Mouse (Mus musculus) heart, adult 9 months (tissue): ENCODE measurements around the gene Dyrk2.

ENCODE experiments used
- DNase-seq, 2 experiments: peaks; one replicate each; pipeline ENCODE4 v3.0.0; 2022; ENCODE audit warnings: low spot score in 2 of 2

Gene Dyrk2

DNA sequence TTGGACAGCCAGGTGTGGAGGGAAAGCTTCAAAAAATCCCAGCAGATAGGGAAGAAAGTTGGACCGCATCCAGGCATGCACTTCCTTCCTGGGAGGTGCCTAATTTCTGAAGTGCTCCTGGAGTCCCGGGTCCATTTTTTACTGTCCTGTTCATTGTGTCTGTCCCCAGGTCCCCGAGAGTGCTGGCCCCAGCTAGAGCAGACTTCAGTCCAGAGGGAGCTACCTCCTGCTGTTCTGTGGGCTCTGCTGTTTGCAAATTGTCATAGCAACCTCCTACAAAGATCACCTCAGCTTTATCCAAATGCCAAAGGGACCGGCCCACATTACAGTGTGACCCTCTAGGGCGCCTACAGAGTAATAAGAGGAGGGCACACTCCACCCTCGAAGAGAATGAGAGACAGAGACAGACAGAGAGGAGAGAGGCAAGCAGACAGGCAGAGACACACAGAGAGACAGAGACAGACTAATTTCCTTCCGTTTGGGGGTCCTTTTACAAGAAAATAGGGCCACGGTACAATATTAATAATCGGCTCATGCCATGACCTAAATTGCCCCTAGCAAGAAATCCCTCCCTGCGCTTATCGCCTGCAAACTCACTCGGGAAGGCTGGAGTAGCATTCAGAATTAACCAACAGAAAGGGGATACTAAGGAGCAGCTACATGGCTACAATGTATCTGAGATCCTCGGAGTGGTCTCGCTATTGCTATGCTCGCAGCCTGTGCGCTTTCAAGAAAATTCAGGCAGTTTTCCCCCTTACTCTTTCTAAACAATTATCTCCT lies at the start of gene Dyrk2:
Gene Dyrk2 (minus strand): TSS at position 9 of the 780 bp plus-strand sequence.
- DNase-seq = peak; percentile 23 to 42

DNA sequence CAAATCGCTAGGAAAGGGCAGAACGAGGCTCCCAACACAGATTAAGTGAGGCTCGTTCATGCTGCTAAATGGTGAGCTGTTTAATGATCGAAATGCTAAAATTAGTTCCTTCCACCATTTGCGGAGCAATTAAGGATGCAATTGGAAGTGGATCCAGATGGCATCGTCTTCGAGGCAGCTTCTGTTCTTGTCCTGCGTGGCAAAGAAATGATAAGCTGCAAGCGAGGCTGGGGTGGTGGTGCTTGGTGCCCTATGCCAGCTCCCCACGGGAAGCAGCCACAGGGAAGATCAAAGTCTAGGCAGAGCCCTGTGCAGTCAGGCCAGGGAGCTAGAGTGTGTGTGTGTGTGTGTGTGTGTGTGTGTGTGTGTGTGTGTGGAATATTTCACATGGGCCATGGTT lies 32.6 kb upstream of the Dyrk2 start:
- no peak for DNase-seq

GRCm38 (mm10) chr10:118893645-118894044 lies 23.6 kb upstream of the Dyrk2 start:
- DNase-seq = no peak

- DNase-seq = no peak
Observed at GRCm38 (mm10) chr10:118884126-118884525, 14.1 kb upstream of the Dyrk2 start.

DNA sequence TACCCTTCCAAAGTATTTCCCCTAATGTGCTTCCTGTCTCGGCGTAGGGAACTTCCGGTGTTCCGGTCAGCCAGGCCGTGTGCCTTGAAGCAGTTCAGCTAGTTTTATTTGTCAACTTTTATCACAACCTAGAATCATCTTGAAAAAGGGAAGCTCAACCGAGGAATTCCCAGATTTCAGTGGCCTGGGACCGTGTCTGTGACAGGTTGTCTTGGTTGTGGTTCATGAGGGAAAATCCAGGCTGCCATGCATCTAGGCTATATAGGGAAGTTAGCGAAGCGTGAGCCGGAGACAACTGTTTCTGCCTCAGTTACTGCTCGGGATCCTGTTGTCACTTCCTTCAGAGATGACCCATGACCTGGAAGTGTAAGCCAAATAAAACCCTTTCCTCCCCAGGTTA lies 13.3 kb upstream of the Dyrk2 start:
- DNase-seq = no peak

- no peak for DNase-seq
Observed at GRCm38 (mm10) chr10:118882258-118882885, 12.4 kb upstream of the Dyrk2 start.

DNA sequence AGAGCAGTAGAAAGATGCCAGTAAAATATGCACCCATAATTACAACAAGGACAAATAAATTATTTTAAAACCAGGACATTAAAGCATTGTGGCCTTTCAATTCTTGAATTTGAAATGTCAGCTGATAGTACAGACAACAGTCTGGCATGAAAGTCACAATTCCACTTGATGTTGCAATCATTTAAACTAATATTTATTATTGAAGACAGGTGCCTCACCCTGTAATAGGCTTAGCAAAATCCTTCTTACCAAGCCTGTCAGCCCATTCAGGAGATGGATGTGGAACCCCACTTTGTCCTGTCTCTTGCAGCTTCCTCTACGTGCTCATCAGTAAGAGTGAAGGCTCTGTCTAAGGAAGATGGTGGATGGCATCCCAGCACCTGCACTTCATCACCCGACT lies 10.8 kb upstream of the Dyrk2 start:
- DNase-seq = no peak

GRCm38 (mm10) chr10:118872196-118872595 lies 2.2 kb upstream of the Dyrk2 start:
- no peak for DNase-seq

- peak; percentile 83 for DNase-seq
Observed at GRCm38 (mm10) chr10:118869591-118870001, 413 bp downstream of the Dyrk2 start.

- peak; percentile 74 to 80 for DNase-seq
Observed at GRCm38 (mm10) chr10:118868601-118869590, 1.1 kb downstream of the Dyrk2 start.

DNA sequence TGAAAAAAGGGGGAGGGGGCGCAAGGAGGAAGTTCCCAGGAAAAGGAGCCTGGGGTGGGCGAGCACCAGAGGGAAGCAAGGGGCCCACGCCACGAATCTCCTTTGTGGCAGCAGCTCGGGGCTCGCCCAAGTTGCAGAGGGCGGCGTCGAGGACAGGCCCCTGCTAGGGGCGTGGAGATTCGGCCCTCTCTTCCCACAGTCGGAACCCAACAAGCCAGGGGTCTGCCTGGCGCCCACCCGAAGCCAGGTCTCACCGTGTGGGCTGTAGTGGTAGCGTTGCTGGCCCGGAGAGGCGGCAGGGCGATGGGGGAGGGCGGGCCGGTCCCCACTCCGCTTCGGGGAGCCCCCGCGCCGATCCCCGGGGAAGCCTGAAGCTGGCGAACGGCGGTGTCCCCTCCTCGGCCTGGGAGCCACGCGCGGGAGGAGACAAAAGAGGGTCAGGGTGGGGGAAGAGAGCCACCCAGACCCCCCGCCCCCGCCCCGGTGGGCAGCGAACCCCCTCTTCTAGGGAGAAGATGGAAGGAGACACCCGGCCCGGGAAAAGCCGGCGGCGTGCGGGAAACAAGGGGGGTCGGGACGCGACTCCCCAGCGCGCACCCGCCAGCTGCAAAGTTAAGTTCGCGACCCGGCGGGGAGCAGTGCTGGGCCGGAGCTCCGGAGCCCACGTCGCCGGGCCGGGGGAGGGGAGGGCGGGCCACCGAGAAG lies 2.0 kb downstream of the Dyrk2 start:
- DNase-seq = peak; percentile 37 to 44

- DNase-seq = no peak
Observed at GRCm38 (mm10) chr10:118867304-118867895, 2.6 kb downstream of the Dyrk2 start.

- no peak for DNase-seq
Observed at GRCm38 (mm10) chr10:118864976-118865375, 5.0 kb downstream of the Dyrk2 start.

DNA sequence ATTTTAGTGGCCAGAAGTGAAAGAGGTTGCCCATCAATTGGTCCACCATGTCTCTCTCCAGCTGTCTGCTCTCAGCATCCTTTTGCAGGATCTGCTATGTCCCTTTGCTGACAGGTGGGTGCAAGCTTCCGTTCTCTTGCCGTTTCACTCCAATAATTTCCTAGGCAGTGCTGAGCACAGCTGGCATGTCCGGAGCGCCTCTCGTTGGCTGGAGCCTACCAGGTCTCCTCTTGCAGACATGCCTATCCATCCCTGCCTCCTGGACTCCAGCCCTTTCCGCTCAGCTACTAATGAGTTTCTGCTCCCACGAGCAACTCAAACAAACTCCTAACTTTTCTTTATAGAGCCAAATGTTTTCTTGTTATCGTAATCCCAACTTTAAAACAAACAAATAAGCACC lies 6.4 kb downstream of the Dyrk2 start:
- no peak for DNase-seq

GRCm38 (mm10) chr10:118862233-118862632 lies 7.8 kb downstream of the Dyrk2 start:
- no peak for DNase-seq

DNA sequence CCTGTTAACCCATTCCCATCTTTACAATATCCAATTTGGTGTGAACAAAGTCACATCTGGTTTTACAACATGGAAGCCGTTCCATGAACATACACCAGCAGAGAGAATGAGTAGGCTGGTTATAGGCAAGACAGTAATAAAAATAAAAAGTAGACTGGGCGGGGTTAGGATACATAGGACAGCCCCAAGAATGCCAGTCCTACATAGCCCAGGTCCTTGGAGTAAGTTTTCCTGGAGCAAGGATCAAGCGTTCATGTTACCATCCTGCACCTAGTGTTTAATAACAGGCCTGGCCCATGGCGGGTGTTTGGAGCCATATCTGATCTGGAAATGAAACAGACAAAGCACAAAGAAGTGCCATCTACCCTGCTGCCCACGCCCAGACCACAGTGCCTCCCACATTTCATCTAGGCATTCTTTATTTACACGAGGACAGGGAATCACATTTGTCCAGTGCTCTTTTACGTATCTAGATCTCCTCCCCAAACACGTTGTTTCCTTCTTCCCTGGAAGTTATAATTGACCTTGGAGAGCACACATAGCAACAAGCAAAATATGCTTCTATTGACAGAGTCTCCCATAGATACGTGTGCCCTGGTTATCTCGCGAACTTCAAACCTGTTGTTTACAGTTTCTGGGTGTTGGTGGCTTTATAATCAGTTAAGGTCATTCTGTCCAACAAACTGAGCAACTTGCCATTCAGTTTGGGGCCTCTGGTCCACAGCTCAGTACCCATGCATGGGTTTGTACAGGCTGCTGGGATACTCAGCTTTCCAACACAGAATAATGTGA lies 8.6 kb downstream of the Dyrk2 start:
- DNase-seq = no peak

GRCm38 (mm10) chr10:118859655-118860054 lies 10.4 kb downstream of the Dyrk2 start:
- no peak for DNase-seq

GRCm38 (mm10) chr10:118854641-118855040 lies 15.4 kb downstream of the Dyrk2 start:
- DNase-seq = no peak

DNA sequence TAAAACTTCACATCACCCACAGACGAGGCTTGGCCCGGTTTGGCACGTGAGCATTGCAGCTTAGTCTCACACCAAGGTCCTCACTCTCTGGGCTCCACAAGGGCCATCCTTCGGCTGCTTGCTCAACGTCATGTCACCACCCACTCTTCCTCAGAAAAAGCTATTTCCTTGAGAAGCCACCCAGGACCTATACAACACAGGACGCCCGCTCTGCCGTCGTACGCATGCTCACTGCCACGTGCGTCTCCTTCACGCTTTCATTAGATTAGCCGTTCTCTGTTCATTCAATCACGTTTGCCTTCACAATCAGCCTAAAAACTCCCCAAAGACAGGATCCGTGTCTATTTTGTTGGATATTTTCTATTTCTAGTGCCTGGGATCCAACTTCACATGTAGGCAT lies 17.5 kb downstream of the Dyrk2 start:
- no peak for DNase-seq

- DNase-seq = no peak
Observed at GRCm38 (mm10) chr10:118848501-118848900, 21.5 kb downstream of the Dyrk2 start.
